ENCODE assay signal across 8 mouse cellular contexts in genomic region chr6:48397336-48397735, GRCm38 (mm10). TPM values are rescaled to one million over a fixed set of nuclear protein-coding genes. Genes with fewer than 3 reads are reported as not detected.
DNase-seq lines count a peak whose midpoint lies in the region; ATAC-seq lines count a peak whose summit lies in the region.

No protein-coding gene starts in this region.

- H3K9me3 ChIP-seq in hindbrain, embryonic 12.5 days (replicated peaks) = no peaks in the 10 kb centered on the region

- H3K4me1 ChIP-seq in hindbrain, embryonic 12.5 days = peaks cover 17% of the 10 kb centered on the region

- WGBS in hindbrain, embryonic 12.5 days = 67% methylated on average over 4 of the region's 4 CpGs

- H3K4me2 ChIP-seq in hindbrain, embryonic 12.5 days (replicated peaks) = no peak overlapping the region

- peak; percentile 95 for DNase-seq in heart, adult 11 months
- DNase-seq in heart, postnatal 25 days (ENCODE audit: low spot score) = no peak
- DNase-seq in Muller cell, postnatal 12 days (ENCODE audit: inconsistent ontology term) = peak; percentile 49
- peak; percentile 71 to 82 for DNase-seq in cerebellum, postnatal 25 days
- DNase-seq in ovary, postnatal 10 days (ENCODE audit: low spot score) = no peak
- no peak for DNase-seq in ovary, adult 18-20 months (ENCODE audit: low spot score)

- no peaks in the 10 kb centered on the region for H3K27me3 ChIP-seq in hindbrain, embryonic 12.5 days

- H3K9ac ChIP-seq in hindbrain, embryonic 12.5 days = 0 out of 2 replicates have a peak overlapping the region, but pooled peaks have one; percentile 3

- H3K36me3 ChIP-seq in hindbrain, embryonic 12.5 days = no peaks in the 10 kb centered on the region

- H3K27ac ChIP-seq in hindbrain, embryonic 12.5 days = no peak overlapping the region

- intact Hi-C loops in heart, postnatal 25 days (cut with DNase I) = loop anchor here (5.0 kb wide), 2 partner anchors 45 to 220 kb away; no protein-coding TSS in a partner anchor

- no peak for ATAC-seq in hindbrain, embryonic 12.5 days (ENCODE audit: low FRiP score)
- ATAC-seq in megakaryocyte-erythroid progenitor cell, adult 5-6 weeks (replicated peaks; ENCODE audit: low FRiP score, low TSS enrichment, poor library complexity, severe bottlenecking) = peak; percentile 66

- H3K4me3 ChIP-seq in hindbrain, embryonic 12.5 days = no peak overlapping the region

RNA-seq across cellular contexts. Expression of gene Krba1, which starts 1.9 kb away (rescaled TPM):
- total RNA-seq in heart, postnatal 25 days (2021) = 10 to 100 TPM; 19.2 to 20.2 TPM
- 29.9 and 32.4 TPM in 2 replicates for polyA plus RNA-seq in hindbrain, embryonic 12.5 days (2016; fragmentation: Nextera tagmentation; extraction: Ambion mirVana)
- total RNA-seq in megakaryocyte-erythroid progenitor cell, adult 5-6 weeks (2014; fragmentation: Nextera tagmentation) = 8.4 and 9.1 TPM in 2 replicates
- 4.8 and 8.0 TPM in 2 replicates for total RNA-seq in megakaryocyte-erythroid progenitor cell, adult 5-6 weeks (2017)

RNA-seq across cellular contexts. Expression of gene Zfp467, which starts 48.3 kb away (rescaled TPM):
- 10 to 100 TPM; 11.7 to 12.4 TPM for total RNA-seq in heart, postnatal 25 days (2021)
- polyA plus RNA-seq in hindbrain, embryonic 12.5 days (2016; fragmentation: Nextera tagmentation; extraction: Ambion mirVana) = 21.2 and 22.2 TPM in 2 replicates
- 0.33 and 0.67 TPM in 2 replicates for total RNA-seq in megakaryocyte-erythroid progenitor cell, adult 5-6 weeks (2014; fragmentation: Nextera tagmentation)
- 0.33 TPM in 1 of 2 replicates, not detected in the other for total RNA-seq in megakaryocyte-erythroid progenitor cell, adult 5-6 weeks (2017)

RNA-seq across cellular contexts. Expression of gene Sspo, which starts 50.7 kb away (rescaled TPM):
- total RNA-seq in heart, postnatal 25 days (2021) = under 1 TPM; 0.14 to 0.55 TPM
- polyA plus RNA-seq in hindbrain, embryonic 12.5 days (2016; fragmentation: Nextera tagmentation; extraction: Ambion mirVana) = 0.34 and 0.40 TPM in 2 replicates
- total RNA-seq in megakaryocyte-erythroid progenitor cell, adult 5-6 weeks (2014; fragmentation: Nextera tagmentation) = not detected in 2 replicates
- total RNA-seq in megakaryocyte-erythroid progenitor cell, adult 5-6 weeks (2017) = not detected in 2 replicates

Comparison
In these comparisons a context has a peak if more than half of its experiments do, and no peak if none do; other contexts are left out.
1. DNase-seq: peak in heart, adult 11 months (single experiment), Muller cell, postnatal 12 days (single experiment) and cerebellum, postnatal 25 days (2 of 2); none in heart, postnatal 25 days (single experiment), ovary, postnatal 10 days (single experiment) and ovary, adult 18-20 months (single experiment).
2. RNA of gene Zfp467, which starts 48.3 kb away (total RNA-seq): 11.7 to 12.4 TPM in heart, postnatal 25 days; 0.33 to 0.67 TPM in megakaryocyte-erythroid progenitor cell, adult 5-6 weeks; every median in the first group is over 4 times any median in the second.